Mouse (Mus musculus): ENCODE data around the gene Map4k1. TPM values are rescaled to one million over a fixed set of nuclear protein-coding genes. Genes with fewer than 3 reads are reported as not detected.

The Map4k1 gene
- polyA plus RNA-seq, 1 experiment from 2014 or later, result 4.1 TPM

- DNase-seq (ENCODE audit: low spot score, missing footprints), result no peak
- Histone ChIP-seq H3K27me3 (ENCODE audit: control insufficient read depth, insufficient read depth, low read length) (no peaks in the 10 kb centered on the region), H3K4me2 (no peak overlapping the region), H3K4me3 (ENCODE audit: low read depth, low read length) (no peak overlapping the region), H3K36me3 (ENCODE audit: control insufficient read depth, insufficient read depth, low read length) (peaks cover 3% of the 10 kb centered on the region), H3K4me1 (ENCODE audit: control insufficient read depth, insufficient read depth, low read length) (peaks cover 13% of the 10 kb centered on the region), H3K9me3 (ENCODE audit: control insufficient read depth, low read length) (no peaks in the 10 kb centered on the region), H3K9ac (ENCODE audit: low read length) (no peak overlapping the region), H3K27ac (ENCODE audit: low read depth, low read length) (no peak overlapping the region)
- 75% methylated on average over 11 of the region's 11 CpGs for WGBS
- ATAC-seq (ENCODE audit: low FRiP score), result no peak
Observed at GRCm38 (mm10) chr7:28983141-28983564, 1.3 kb downstream of the Map4k1 start.

DNA sequence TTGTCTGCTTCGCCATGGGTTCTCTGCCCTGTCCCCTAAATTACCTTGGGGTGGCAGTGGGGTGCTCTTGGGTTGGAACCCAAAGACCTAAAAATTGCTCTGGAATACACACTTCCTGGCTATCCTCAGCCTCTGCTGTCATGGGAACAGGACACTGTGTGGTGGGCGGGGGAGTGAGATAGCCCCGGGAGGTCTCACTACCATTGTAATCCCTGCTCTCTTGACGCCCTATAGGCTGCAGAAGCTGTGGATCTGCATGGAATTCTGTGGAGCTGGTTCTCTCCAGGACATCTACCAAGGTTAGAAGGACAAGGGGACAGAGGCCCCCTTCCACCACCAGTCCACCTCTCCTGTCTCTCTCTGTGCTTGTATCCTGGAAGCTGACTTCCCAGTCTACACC, 2.0 kb downstream of the Map4k1 start:
- H3K27ac ChIP-seq (ENCODE audit: low read depth, low read length), result no peak overlapping the region
- no peak overlapping the region; the same call in 1 of the 2 replicates for H3K9ac ChIP-seq (ENCODE audit: low read length)
- peaks cover 13% of the 10 kb centered on the region for H3K4me1 ChIP-seq (ENCODE audit: control insufficient read depth, insufficient read depth, low read length)
- H3K4me2 ChIP-seq, result no peak overlapping the region
- peaks cover 3% of the 10 kb centered on the region; the same call in 1 of the 2 replicates for H3K36me3 ChIP-seq (ENCODE audit: control insufficient read depth, insufficient read depth, low read length)
- no peaks in the 10 kb centered on the region for H3K9me3 ChIP-seq (ENCODE audit: control insufficient read depth, low read length)
- DNase-seq (ENCODE audit: low spot score, missing footprints) (no peak), ATAC-seq (ENCODE audit: low FRiP score) (no peak)
- H3K27me3 ChIP-seq (ENCODE audit: control insufficient read depth, insufficient read depth, low read length), result no peaks in the 10 kb centered on the region
- 67% methylated on average over 4 of the region's 4 CpGs for WGBS
- H3K4me3 ChIP-seq (ENCODE audit: low read depth, low read length), result no peak overlapping the region

DNA sequence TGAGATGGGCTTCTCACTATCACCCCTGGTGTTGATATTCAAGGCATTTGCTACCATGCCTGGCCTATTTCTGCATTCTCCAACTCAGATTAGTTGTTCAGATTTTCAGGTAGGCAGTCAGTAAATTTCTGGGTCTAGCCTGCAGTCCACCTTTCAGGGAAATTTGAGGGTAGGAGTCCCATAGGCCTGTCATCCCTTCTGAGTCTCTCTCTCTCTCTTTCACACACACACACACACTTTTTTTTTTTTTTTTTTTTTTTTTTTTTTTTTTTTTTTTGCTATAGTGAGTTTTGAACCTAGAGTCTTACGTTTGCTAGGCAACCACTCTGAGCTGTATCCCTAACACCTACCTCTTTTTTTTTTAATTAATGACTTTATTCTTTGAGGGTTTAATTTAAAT, 2.6 kb downstream of the Map4k1 start:
- no peak overlapping the region for H3K4me2 ChIP-seq
- no peak overlapping the region for H3K9ac ChIP-seq (ENCODE audit: low read length)
- no peak for DNase-seq (ENCODE audit: low spot score, missing footprints)
- H3K27me3 ChIP-seq (ENCODE audit: control insufficient read depth, insufficient read depth, low read length), result no peaks in the 10 kb centered on the region
- 96% methylated on average over 1 of the region's 1 CpGs for WGBS
- no peaks in the 10 kb centered on the region for H3K9me3 ChIP-seq (ENCODE audit: control insufficient read depth, low read length)
- no peaks in the 10 kb centered on the region for H3K36me3 ChIP-seq (ENCODE audit: control insufficient read depth, insufficient read depth, low read length)
- peaks cover 13% of the 10 kb centered on the region for H3K4me1 ChIP-seq (ENCODE audit: control insufficient read depth, insufficient read depth, low read length)
- no peak for ATAC-seq (ENCODE audit: low FRiP score)
- no peak overlapping the region for H3K4me3 ChIP-seq (ENCODE audit: low read depth, low read length)
- no peak overlapping the region for H3K27ac ChIP-seq (ENCODE audit: low read depth, low read length)

DNA sequence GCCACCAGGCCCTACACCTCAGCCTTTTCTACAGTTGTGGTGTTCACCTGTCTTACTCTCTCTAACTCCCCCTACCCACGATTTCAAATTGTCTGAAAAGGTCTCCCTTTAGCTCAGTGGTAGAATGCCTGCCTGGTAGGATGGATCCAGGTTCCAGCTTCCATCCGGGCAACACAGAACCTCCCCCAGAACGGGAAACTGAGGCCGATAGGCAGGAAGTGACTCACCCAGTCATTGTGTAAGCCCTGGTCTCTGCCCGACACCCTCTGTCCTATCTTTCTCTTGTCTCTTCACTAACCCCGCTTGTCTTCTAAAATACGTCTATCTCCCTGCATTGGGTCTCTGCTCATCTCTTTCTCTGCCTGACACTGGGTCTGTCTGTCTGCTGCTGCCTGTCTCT, 3.4 kb downstream of the Map4k1 start:
- no peak overlapping the region for H3K9ac ChIP-seq (ENCODE audit: low read length)
- 90% methylated on average over 7 of the region's 7 CpGs for WGBS
- no peak for ATAC-seq (ENCODE audit: low FRiP score)

DNA sequence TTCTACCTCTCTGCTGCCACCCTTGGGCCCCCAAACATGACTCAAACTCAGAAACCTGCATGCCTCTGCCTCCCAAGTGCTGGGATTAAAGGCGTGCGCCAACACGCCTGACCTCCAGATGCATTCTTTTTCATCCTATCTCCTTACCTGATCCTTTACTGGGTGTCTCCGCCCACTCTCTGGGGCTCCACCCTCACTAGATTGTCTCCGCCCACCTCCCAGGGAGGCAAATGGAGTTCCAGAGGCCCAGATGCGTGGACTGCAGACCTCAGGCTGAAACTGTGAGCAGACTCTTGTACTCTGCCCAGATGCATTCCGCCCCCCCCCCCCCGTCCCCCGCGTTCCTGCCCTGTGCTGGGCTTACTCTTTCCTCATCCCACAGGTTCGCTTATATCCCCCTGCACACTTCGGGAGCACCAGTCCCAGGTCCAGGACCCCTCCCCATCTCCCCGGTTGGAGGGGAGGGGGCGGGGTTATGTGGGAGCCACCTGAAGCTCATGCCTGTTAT, 9.0 kb downstream of the Map4k1 start:
- WGBS, result 55% methylated on average over 13 of the region's 14 CpGs
- no peak overlapping the region for H3K9ac ChIP-seq (ENCODE audit: low read length)
- no peaks in the 10 kb centered on the region for H3K4me1 ChIP-seq (ENCODE audit: control insufficient read depth, insufficient read depth, low read length)
- no peaks in the 10 kb centered on the region for H3K36me3 ChIP-seq (ENCODE audit: control insufficient read depth, insufficient read depth, low read length)
- no peaks in the 10 kb centered on the region for H3K9me3 ChIP-seq (ENCODE audit: control insufficient read depth, low read length)
- no peak overlapping the region for H3K4me2 ChIP-seq
- H3K4me3 ChIP-seq (ENCODE audit: low read depth, low read length), result no peak overlapping the region
- no peaks in the 10 kb centered on the region for H3K27me3 ChIP-seq (ENCODE audit: control insufficient read depth, insufficient read depth, low read length)
- no peak overlapping the region for H3K27ac ChIP-seq (ENCODE audit: low read depth, low read length)
- ATAC-seq (ENCODE audit: low FRiP score) (no peak), DNase-seq (ENCODE audit: low spot score, missing footprints) (no peak)

More for the DNA sequence above, 3.4 kb downstream of the Map4k1 start:
- Histone ChIP-seq H3K4me1 (ENCODE audit: control insufficient read depth, insufficient read depth, low read length) (peaks cover 13% of the 10 kb centered on the region), H3K4me2 (no peak overlapping the region), H3K27me3 (ENCODE audit: control insufficient read depth, insufficient read depth, low read length) (no peaks in the 10 kb centered on the region), H3K4me3 (ENCODE audit: low read depth, low read length) (no peak overlapping the region), H3K9me3 (ENCODE audit: control insufficient read depth, low read length) (no peaks in the 10 kb centered on the region), H3K27ac (ENCODE audit: low read depth, low read length) (no peak overlapping the region), H3K36me3 (ENCODE audit: control insufficient read depth, insufficient read depth, low read length) (no peaks in the 10 kb centered on the region)
- no peak for DNase-seq (ENCODE audit: low spot score, missing footprints)

GRCm38 (mm10) chr7:28991616-28992015, 9.8 kb downstream of the Map4k1 start:
- H3K4me2 ChIP-seq, result no peak overlapping the region
- no peaks in the 10 kb centered on the region for H3K36me3 ChIP-seq (ENCODE audit: control insufficient read depth, insufficient read depth, low read length)
- no peaks in the 10 kb centered on the region for H3K4me1 ChIP-seq (ENCODE audit: control insufficient read depth, insufficient read depth, low read length)
- H3K4me3 ChIP-seq (ENCODE audit: low read depth, low read length), result no peak overlapping the region
- ATAC-seq (ENCODE audit: low FRiP score), result no peak
- no peak overlapping the region for H3K27ac ChIP-seq (ENCODE audit: low read depth, low read length)
- H3K9me3 ChIP-seq (ENCODE audit: control insufficient read depth, low read length), result no peaks in the 10 kb centered on the region
- no peak overlapping the region for H3K9ac ChIP-seq (ENCODE audit: low read length)
- no peak for DNase-seq (ENCODE audit: low spot score, missing footprints)
- 64% methylated on average over 5 of the region's 5 CpGs for WGBS
- H3K27me3 ChIP-seq (ENCODE audit: control insufficient read depth, insufficient read depth, low read length), result no peaks in the 10 kb centered on the region

GRCm38 (mm10) chr7:28992997-28993396, 11.1 kb downstream of the Map4k1 start:
- Histone ChIP-seq H3K4me2 (no peak overlapping the region), H3K27ac (ENCODE audit: low read depth, low read length) (no peak overlapping the region), H3K4me1 (ENCODE audit: control insufficient read depth, insufficient read depth, low read length) (no peaks in the 10 kb centered on the region), H3K36me3 (ENCODE audit: control insufficient read depth, insufficient read depth, low read length) (no peaks in the 10 kb centered on the region), H3K9me3 (ENCODE audit: control insufficient read depth, low read length) (no peaks in the 10 kb centered on the region), H3K4me3 (ENCODE audit: low read depth, low read length) (no peak overlapping the region), H3K9ac (ENCODE audit: low read length) (no peak overlapping the region), H3K27me3 (ENCODE audit: control insufficient read depth, insufficient read depth, low read length) (no peaks in the 10 kb centered on the region)
- WGBS, result 88% methylated on average over 3 of the region's 3 CpGs
- no peak for ATAC-seq (ENCODE audit: low FRiP score)
- DNase-seq (ENCODE audit: low spot score, missing footprints), result no peak

DNA sequence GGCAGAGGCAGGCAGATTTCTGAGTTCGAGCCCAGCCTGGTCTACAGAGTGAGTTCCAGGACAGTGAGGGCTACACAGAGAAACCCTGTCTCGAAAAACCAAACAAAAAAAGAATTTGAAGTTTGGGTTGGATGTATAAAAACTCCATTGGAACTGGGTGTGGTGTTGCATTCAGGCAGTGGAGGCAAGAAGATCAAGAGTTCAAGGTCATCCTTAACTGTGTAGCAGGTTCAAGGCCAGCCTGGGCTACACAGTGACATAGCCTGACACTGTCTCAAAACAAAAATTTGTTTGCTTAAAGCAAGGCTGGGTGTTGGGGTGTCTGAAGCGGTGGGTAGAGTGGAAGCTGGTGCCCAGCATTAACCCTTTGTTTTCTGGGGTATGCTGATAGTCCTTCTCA, 11.6 kb downstream of the Map4k1 start:
- Histone ChIP-seq H3K4me1 (ENCODE audit: control insufficient read depth, insufficient read depth, low read length) (no peaks in the 10 kb centered on the region), H3K27ac (ENCODE audit: low read depth, low read length) (no peak overlapping the region), H3K36me3 (ENCODE audit: control insufficient read depth, insufficient read depth, low read length) (no peaks in the 10 kb centered on the region), H3K9me3 (ENCODE audit: control insufficient read depth, low read length) (no peaks in the 10 kb centered on the region), H3K27me3 (ENCODE audit: control insufficient read depth, insufficient read depth, low read length) (no peaks in the 10 kb centered on the region), H3K4me2 (no peak overlapping the region), H3K9ac (ENCODE audit: low read length) (no peak overlapping the region), H3K4me3 (ENCODE audit: low read depth, low read length) (no peak overlapping the region)
- 80% methylated on average over 3 of the region's 3 CpGs for WGBS
- ATAC-seq (ENCODE audit: low FRiP score) (no peak), DNase-seq (ENCODE audit: low spot score, missing footprints) (no peak)

- Histone ChIP-seq H3K4me3 (ENCODE audit: low read depth, low read length) (peak overlapping the region; percentile 45), H3K9ac (ENCODE audit: low read length) (peak overlapping the region; percentile 72), H3K27me3 (ENCODE audit: control insufficient read depth, insufficient read depth, low read length) (no peaks in the 10 kb centered on the region), H3K4me1 (ENCODE audit: control insufficient read depth, insufficient read depth, low read length) (no peaks in the 10 kb centered on the region), H3K9me3 (ENCODE audit: control insufficient read depth, low read length) (no peaks in the 10 kb centered on the region), H3K36me3 (ENCODE audit: control insufficient read depth, insufficient read depth, low read length) (no peaks in the 10 kb centered on the region), H3K4me2 (peak overlapping the region; percentile 85), H3K27ac (ENCODE audit: low read depth, low read length) (no peak overlapping the region)
- ATAC-seq (ENCODE audit: low FRiP score) (peak; percentile 83), DNase-seq (ENCODE audit: low spot score, missing footprints) (peak; percentile 98)
- 5% methylated on average over 43 of the region's 43 CpGs for WGBS
Observed at GRCm38 (mm10) chr7:29000651-29001605, 19.1 kb downstream of the Map4k1 start.

Data from midbrain, embryonic 11.5 days (tissue).